ENCODE assay signal across 9 mouse cellular contexts in the genomic region with DNA sequence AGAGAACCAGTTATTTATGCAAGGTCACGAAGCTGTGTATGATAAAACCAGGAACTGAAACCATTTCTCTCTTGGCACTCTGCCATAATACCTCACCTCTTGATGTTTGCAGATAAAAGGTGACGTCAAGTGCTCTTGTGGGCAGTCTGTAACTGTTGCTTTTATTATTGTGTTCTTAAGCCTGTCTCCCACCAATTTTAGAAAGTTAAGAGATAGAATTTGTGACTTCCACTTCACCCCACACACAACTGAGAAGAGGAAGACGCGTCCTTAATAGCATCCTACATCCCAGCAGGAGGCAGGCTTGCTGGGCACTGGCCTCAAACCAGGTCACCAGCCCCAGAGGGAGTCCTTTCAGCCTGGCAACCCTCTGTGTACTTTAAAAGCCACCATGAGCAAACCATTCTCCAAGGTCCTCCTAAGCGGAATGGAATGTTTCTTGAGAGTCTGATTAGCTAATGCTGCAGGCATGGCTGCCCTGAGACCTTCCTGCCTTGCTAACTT. TPM values are rescaled to one million over a fixed set of nuclear protein-coding genes. Genes with fewer than 3 reads are reported as not detected.
DNase-seq lines count a peak whose midpoint lies in the region; ATAC-seq and TF ChIP-seq lines count a peak whose summit lies in the region.
"Had no signal": no experiment of that assay in that cellular context is flagged by ENCODE, and none has a peak within 500 bp of the region (broad histone marks: within the 10 kb centered on the region; RNA-seq: fewer than 3 reads in every experiment).

No protein-coding gene starts in this region.

- no peak overlapping the region for H3K9ac ChIP-seq in heart, embryonic 12.5 days
- no peak overlapping the region for H3K9ac ChIP-seq in heart, embryonic 11.5 days (ENCODE audit: low read depth, low read length)
- H3K9ac ChIP-seq in MEL (ENCODE audit: control insufficient read depth, low read depth, low read length, poor library complexity, severe bottlenecking): peak overlapping the region; percentile 6; the same call in 1 of the 2 replicates
- no peak overlapping the region for H3K9ac ChIP-seq in intestine, embryonic 16.5 days (ENCODE audit: low read depth, low read length)

- no peak overlapping the region for H3K4me2 ChIP-seq in heart, embryonic 12.5 days
- no peak overlapping the region for H3K4me2 ChIP-seq in heart, embryonic 11.5 days
- no peak overlapping the region; the same call in 1 of the 2 replicates for H3K4me2 ChIP-seq in intestine, embryonic 16.5 days (ENCODE audit: low read depth, low read length)

- no peaks in the 10 kb centered on the region for H3K27me3 ChIP-seq in heart, embryonic 12.5 days (replicated peaks)
- H3K27me3 ChIP-seq in heart, embryonic 11.5 days (ENCODE audit: control insufficient read depth, insufficient read depth, low read length): peaks cover 4% of the 10 kb centered on the region; the same call in 1 of the 2 replicates
- no peaks in the 10 kb centered on the region for H3K27me3 ChIP-seq in MEL (ENCODE audit: control insufficient read depth in 1 of 2, insufficient read depth in 2 of 2, low read length in 2 of 2)
- H3K27me3 ChIP-seq in intestine, embryonic 16.5 days (replicated peaks; ENCODE audit: control insufficient read depth, insufficient read depth, low read length): no peaks in the 10 kb centered on the region
- H3K27me3 ChIP-seq in thymus, adult 2 months (ENCODE audit: control insufficient read depth, insufficient read depth, low read length): no peaks in the 10 kb centered on the region

- H3K27ac ChIP-seq in heart, embryonic 12.5 days (ENCODE audit: poor library complexity, severe bottlenecking): 0 out of 2 replicates have a peak overlapping the region, but pooled peaks have one; percentile 12
- no peak overlapping the region for H3K27ac ChIP-seq in heart, embryonic 11.5 days (ENCODE audit: low read depth, low read length)
- peak overlapping the region; percentile 63 for H3K27ac ChIP-seq in MEL (ENCODE audit: control insufficient read depth, low read depth, low read length)
- peak overlapping the region; percentile 35; the same call in 1 of the 2 replicates for H3K27ac ChIP-seq in intestine, embryonic 16.5 days (ENCODE audit: low read length)
- H3K27ac ChIP-seq in thymus, adult 2 months (ENCODE audit: control insufficient read depth, insufficient read depth, low read length): no peak overlapping the region

- H3K79me2 ChIP-seq in MEL (ENCODE audit: control insufficient read depth, insufficient read depth, low read length, poor library complexity): peaks cover 15% of the 10 kb centered on the region

- peak in 1 of 3 experiments; percentile 6; a peak in 1 of 6 replicates for TF ChIP-seq CTCF in MEL (IDR thresholded peaks at IDR 0.05 in 2 of 3, conservative IDR thresholded peaks at IDR 0.05 in 1 of 3; ENCODE audit: control insufficient read depth in 1 of 3, insufficient read depth in 1 of 3, low read depth in 2 of 3, low read length in 3 of 3, poor library complexity in 1 of 3, severe bottlenecking in 1 of 3)
- TF ChIP-seq CTCF in thymus, adult 2 months (IDR thresholded peaks at IDR 0.05; ENCODE audit: borderline replicate concordance, control insufficient read depth, extremely low read depth, insufficient read depth, low read length, poor library complexity): no peak

- H3K36me3 ChIP-seq in heart, embryonic 12.5 days: no peaks in the 10 kb centered on the region
- H3K36me3 ChIP-seq in heart, embryonic 11.5 days (ENCODE audit: control insufficient read depth, insufficient read depth, low read length): no peaks in the 10 kb centered on the region
- H3K36me3 ChIP-seq in MEL (ENCODE audit: control insufficient read depth in 1 of 2, insufficient read depth in 2 of 2, low read length in 2 of 2): peaks cover 0 to 29% of the 10 kb centered on the region in 2 experiments; a peak in 2 of 4 replicates
- no peaks in the 10 kb centered on the region for H3K36me3 ChIP-seq in intestine, embryonic 16.5 days (ENCODE audit: control insufficient read depth, insufficient read depth, low read length)
- no peaks in the 10 kb centered on the region for H3K36me3 ChIP-seq in thymus, adult 2 months (ENCODE audit: control insufficient read depth, insufficient read depth, low read length)

- no peak for TF ChIP-seq RAD21 in MEL (IDR thresholded peaks at IDR 0.05; ENCODE audit: low read depth, low read length)

- TF ChIP-seq POLR2A in MEL (IDR thresholded peaks at IDR 0.05; ENCODE audit: control insufficient read depth in 1 of 2, insufficient read depth in 1 of 2, low read depth in 1 of 2, low read length in 2 of 2, poor library complexity in 1 of 2): no peak
- TF ChIP-seq POLR2A in thymus, adult 2 months (IDR thresholded peaks at IDR 0.05; ENCODE audit: control insufficient read depth, extremely low read depth, insufficient read depth, low read length, poor library complexity): no peak

- ATAC-seq in heart, embryonic 12.5 days (ENCODE audit: insufficient number of reproducible peaks, low FRiP score): no peak
- ATAC-seq in heart, embryonic 11.5 days (replicated peaks; ENCODE audit: insufficient number of reproducible peaks, low FRiP score, low TSS enrichment): no peak
- ATAC-seq in intestine, embryonic 16.5 days: no peak

- TF ChIP-seq EP300 in MEL (IDR thresholded peaks at IDR 0.05; ENCODE audit: low read depth in 1 of 2, low read length in 2 of 2): peak; percentile 67 to 73; a peak in 3 of 4 replicates

- 25% methylated on average over 5 of the region's 5 CpGs for WGBS in heart, embryonic 12.5 days
- 29% methylated on average over 5 of the region's 5 CpGs for WGBS in heart, embryonic 11.5 days (ENCODE audit: insufficient replicate concordance)
- 24% methylated on average over 5 of the region's 5 CpGs for WGBS in intestine, embryonic 16.5 days
- WGBS in thymus, adult 2 months: 18% methylated on average over 5 of the region's 5 CpGs

- DNase-seq in MEL (ENCODE audit: low read depth, low spot score): peak; percentile 86
- DNase-seq in naive thymus-derived CD4-positive, alpha-beta T cell, adult 2 months (ENCODE audit: low read depth): peak; percentile 81
- no peak for DNase-seq in urinary bladder, postnatal 36 days (ENCODE audit: low spot score in 2 of 2)
- no peak for DNase-seq in gastrocnemius, adult 8-10 months (ENCODE audit: low spot score in 2 of 2)
- DNase-seq in thymus, adult 2 months: no peak
- DNase-seq: layer of hippocampus, adult 9-11 months had no signal

- H3K4me3 ChIP-seq in heart, embryonic 12.5 days: no peak overlapping the region
- H3K4me3 ChIP-seq in heart, embryonic 11.5 days (ENCODE audit: low read depth, low read length): no peak overlapping the region
- peak overlapping the region; percentile 8 to 37 for H3K4me3 ChIP-seq in MEL (ENCODE audit: control insufficient read depth in 1 of 2, insufficient read depth in 1 of 2, low read depth in 2 of 2, low read length in 2 of 2)
- H3K4me3 ChIP-seq in intestine, embryonic 16.5 days (ENCODE audit: low read length): no peak overlapping the region
- H3K4me3 ChIP-seq in thymus, adult 2 months (ENCODE audit: control insufficient read depth, insufficient read depth, low read length): no peak overlapping the region

- no peaks in the 10 kb centered on the region for H3K9me3 ChIP-seq in heart, embryonic 12.5 days (replicated peaks)
- no peaks in the 10 kb centered on the region; the same call in 1 of the 2 replicates for H3K9me3 ChIP-seq in heart, embryonic 11.5 days (replicated peaks; ENCODE audit: control insufficient read depth, low read length)
- no peaks in the 10 kb centered on the region for H3K9me3 ChIP-seq in MEL (replicated peaks; ENCODE audit: insufficient read depth, low read length)
- no peaks in the 10 kb centered on the region for H3K9me3 ChIP-seq in intestine, embryonic 16.5 days (ENCODE audit: control insufficient read depth, low read length)

- H3K4me1 ChIP-seq in heart, embryonic 12.5 days (replicated peaks): peaks cover 20% of the 10 kb centered on the region
- peaks cover 10% of the 10 kb centered on the region for H3K4me1 ChIP-seq in heart, embryonic 11.5 days (ENCODE audit: control insufficient read depth, insufficient read depth, low read length)
- peaks cover 19% of the 10 kb centered on the region in 2 experiments for H3K4me1 ChIP-seq in MEL (ENCODE audit: control insufficient read depth in 1 of 2, insufficient read depth in 2 of 2, low read length in 2 of 2)
- peaks cover 20% of the 10 kb centered on the region for H3K4me1 ChIP-seq in intestine, embryonic 16.5 days (ENCODE audit: control insufficient read depth, insufficient read depth, low read length)
- peaks cover 24% of the 10 kb centered on the region for H3K4me1 ChIP-seq in thymus, adult 2 months (replicated peaks; ENCODE audit: control insufficient read depth, insufficient read depth, low read length)

TF ChIP-seq in MEL, 35 proteins besides CTCF, POLR2A, EP300 and RAD21 (continues in another document):
- TF ChIP-seq E2F4 (IDR thresholded peaks at IDR 0.05; ENCODE audit: borderline replicate concordance, low read depth, low read length) (no peak), MEF2A (IDR thresholded peaks at IDR 0.05; ENCODE audit: extremely low read depth, insufficient replicate concordance, low read depth, low read length, poor library complexity, severe bottlenecking) (no peak), USF2 (IDR thresholded peaks at IDR 0.05; ENCODE audit: borderline replicate concordance in 1 of 2, insufficient read depth in 1 of 2, low read depth in 1 of 2, low read length in 2 of 2) (no peak), ZMIZ1 (IDR thresholded peaks at IDR 0.05; ENCODE audit: low read depth, low read length) (no peak), JUND (IDR thresholded peaks at IDR 0.05; ENCODE audit: low read depth, low read length) (0 out of 2 replicates have a peak, but pooled peaks have one; percentile 10), GABPA (IDR thresholded peaks at IDR 0.05; ENCODE audit: low read depth, low read length) (no peak), UBTF (IDR thresholded peaks at IDR 0.05; ENCODE audit: borderline replicate concordance, insufficient read depth, low read depth, low read length) (no peak), TCF12 (IDR thresholded peaks at IDR 0.05; ENCODE audit: low read depth, low read length) (peak; percentile 40; the same call in 1 of the 2 replicates), ZNF384 (IDR thresholded peaks at IDR 0.05; ENCODE audit: low read depth, low read length) (no peak), MYB (IDR thresholded peaks at IDR 0.05; ENCODE audit: low read depth, low read length) (no peak), TBP (IDR thresholded peaks at IDR 0.05; ENCODE audit: low read depth, low read length) (no peak), CHD2 (IDR thresholded peaks at IDR 0.05; ENCODE audit: low read length) (no peak)

RNA-seq across cellular contexts. Expression of gene Ptprj, which starts 3.2 kb away (rescaled TPM):
- polyA plus RNA-seq in heart, embryonic 12.5 days (2016; fragmentation: Nextera tagmentation; extraction: Ambion mirVana): 1.6 and 2.0 TPM in 2 replicates
- polyA plus RNA-seq in heart, embryonic 11.5 days (2014; fragmentation: Nextera tagmentation; extraction: Ambion mirVana): 1.6 and 1.7 TPM in 2 replicates
- total RNA-seq in MEL (2012; rRNA removed): 10.0 and 10.2 TPM in 2 replicates
- 1 to 10 TPM in 1 of 2 experiments, not detected in 1; 6.4 TPM for polyA plus RNA-seq in MEL (2012; ENCODE audit: insufficient read depth in 1 of 2, insufficient read length in 2 of 2, low read depth in 1 of 2, low replicate concordance in 2 of 2, missing spikeins in 1 of 2)
- polyA plus RNA-seq in intestine, embryonic 16.5 days (2015; fragmentation: Nextera tagmentation; extraction: Ambion mirVana): 3.5 TPM in 2 replicates
- 1 to 10 TPM; 1.3 to 3.1 (median 2.1) TPM for total RNA-seq in gastrocnemius, adult 8-10 months (2022)
- 5.0 and 6.5 TPM in 2 replicates for polyA plus RNA-seq in thymus, adult 2 months (2012; rRNA removed)

Comparison
In these comparisons a context has a peak if more than half of its experiments do, and no peak if none do; other contexts are left out.
1. H3K27ac ChIP-seq: peak in heart, embryonic 12.5 days (single experiment), MEL (single experiment) and intestine, embryonic 16.5 days (single experiment); none in heart, embryonic 11.5 days (single experiment) and thymus, adult 2 months (single experiment).
2. H3K4me3 ChIP-seq: peak in MEL (2 of 2); none in heart, embryonic 12.5 days (single experiment), heart, embryonic 11.5 days (single experiment), intestine, embryonic 16.5 days (single experiment) and thymus, adult 2 months (single experiment).
3. DNase-seq: peak in MEL (single experiment) and naive thymus-derived CD4-positive, alpha-beta T cell, adult 2 months (single experiment); none in urinary bladder, postnatal 36 days (0 of 2), gastrocnemius, adult 8-10 months (0 of 2) and thymus, adult 2 months (single experiment).